Mouse (Mus musculus): ENCODE measurements around the gene Dpm1.

Dpm1 gene

GRCm38 (mm10) chr2:168230773-168231470, 531 bp upstream of the Dpm1 start:
- in situ Hi-C loops (cut with MboI; ENCODE audit: low sequenced_read_pairs): no loop called here

GRCm38 (mm10) chr2:168229116-168230025, 1.0 kb downstream of the Dpm1 start:
- in situ Hi-C loops (cut with MboI; ENCODE audit: low sequenced_read_pairs): no loop called here

- in situ Hi-C loops (cut with MboI; ENCODE audit: low sequenced_read_pairs): no loop called here
These were observed 7.1 kb downstream of the Dpm1 start for GRCm38 (mm10) chr2:168223326-168223725.

GRCm38 (mm10) chr2:168213788-168214397, 16.5 kb downstream of the Dpm1 start:
- in situ Hi-C loops (cut with MboI; ENCODE audit: low sequenced_read_pairs): no loop called here

GRCm38 (mm10) chr2:168207883-168208282, 22.5 kb downstream of the Dpm1 start:
- in situ Hi-C loops (cut with MboI; ENCODE audit: low sequenced_read_pairs): no loop called here

- in situ Hi-C loops (cut with MboI; ENCODE audit: low sequenced_read_pairs): no loop called here
These were observed 23.4 kb downstream of the Dpm1 start, which contains the start of gene Adnp for GRCm38 (mm10) chr2:168206725-168207644. Adnp (minus strand) TSS chr2:168207112.

- in situ Hi-C loops (cut with MboI; ENCODE audit: low sequenced_read_pairs): no loop called here
These were observed 24.4 kb downstream of the Dpm1 start for GRCm38 (mm10) chr2:168205681-168206631.

DNA sequence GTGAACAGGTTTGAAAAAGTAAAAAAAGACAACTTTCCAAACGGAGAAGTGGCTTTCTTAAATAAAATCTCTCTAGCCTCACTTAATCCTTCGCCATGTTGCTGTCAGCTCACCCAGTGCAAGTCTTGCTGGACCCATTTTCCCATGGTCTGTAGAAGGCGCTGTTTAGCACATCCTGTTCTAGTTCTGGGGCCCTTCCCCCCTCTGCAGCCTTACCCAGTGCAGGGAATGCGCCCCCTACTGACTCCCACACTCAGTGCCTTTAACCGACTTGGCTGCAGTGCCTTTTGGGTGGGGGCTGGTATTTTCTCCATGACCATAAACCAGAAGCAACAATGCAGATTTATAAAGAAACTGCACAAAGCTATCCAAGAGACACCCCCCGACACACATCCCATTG, 25.1 kb downstream of the Dpm1 start:
- in situ Hi-C loops (cut with MboI; ENCODE audit: low sequenced_read_pairs): no loop called here

GRCm38 (mm10) chr2:168204476-168204999, 25.9 kb downstream of the Dpm1 start:
- in situ Hi-C loops (cut with MboI; ENCODE audit: low sequenced_read_pairs): no loop called here

DNA sequence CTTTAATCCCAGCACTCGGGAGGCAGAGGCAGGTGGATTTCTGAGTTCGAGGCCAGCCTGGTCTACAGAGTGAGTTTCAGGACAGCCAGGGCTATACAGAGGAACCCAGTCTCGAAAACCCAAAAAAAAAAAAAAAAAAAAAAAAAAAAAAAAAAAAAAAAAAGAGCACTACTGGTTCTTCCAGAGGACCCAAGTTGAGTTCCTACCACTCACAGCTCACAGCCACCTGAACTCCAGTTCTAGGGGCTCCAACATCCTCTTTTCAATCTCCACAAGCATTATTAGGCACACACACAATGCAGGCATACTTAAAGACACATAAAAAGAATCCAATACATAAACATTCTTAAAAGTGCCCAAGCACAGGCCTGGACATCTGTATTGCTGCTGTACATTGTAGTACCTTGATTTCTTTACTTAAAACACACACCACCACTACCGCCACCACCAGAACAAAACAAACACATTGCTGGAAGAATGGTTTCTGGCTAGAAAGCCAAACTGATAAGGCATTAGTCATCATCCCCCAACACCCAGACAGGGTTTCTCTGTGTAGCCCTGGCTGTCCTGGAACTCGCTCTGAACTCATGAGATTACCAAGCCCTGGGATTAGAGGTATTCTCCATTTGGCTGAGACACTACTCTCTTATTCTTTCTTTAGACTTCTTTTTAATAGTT, 30.2 kb downstream of the Dpm1 start:
- in situ Hi-C loops (cut with MboI; ENCODE audit: low sequenced_read_pairs): no loop called here

DNA sequence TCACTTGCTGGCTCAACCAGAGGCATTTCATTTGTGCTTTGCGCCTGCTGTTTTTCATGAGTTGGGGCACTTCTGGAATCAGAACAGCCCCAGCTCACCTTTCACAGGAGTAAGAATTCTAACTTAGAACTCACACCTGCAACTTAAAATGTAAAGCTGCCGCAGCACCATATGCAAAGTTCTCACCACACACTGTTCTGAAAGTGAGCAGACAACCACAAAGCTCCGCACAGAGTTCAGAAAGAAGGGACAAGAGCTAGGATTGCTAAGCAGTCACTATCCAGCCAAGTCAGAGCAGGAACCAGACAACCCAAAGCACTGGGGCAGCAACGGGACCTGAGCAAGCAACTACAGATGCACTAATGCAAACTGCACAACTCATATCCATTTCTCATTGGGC, 30.9 kb downstream of the Dpm1 start:
- in situ Hi-C loops (cut with MboI; ENCODE audit: low sequenced_read_pairs): no loop called here

DNA sequence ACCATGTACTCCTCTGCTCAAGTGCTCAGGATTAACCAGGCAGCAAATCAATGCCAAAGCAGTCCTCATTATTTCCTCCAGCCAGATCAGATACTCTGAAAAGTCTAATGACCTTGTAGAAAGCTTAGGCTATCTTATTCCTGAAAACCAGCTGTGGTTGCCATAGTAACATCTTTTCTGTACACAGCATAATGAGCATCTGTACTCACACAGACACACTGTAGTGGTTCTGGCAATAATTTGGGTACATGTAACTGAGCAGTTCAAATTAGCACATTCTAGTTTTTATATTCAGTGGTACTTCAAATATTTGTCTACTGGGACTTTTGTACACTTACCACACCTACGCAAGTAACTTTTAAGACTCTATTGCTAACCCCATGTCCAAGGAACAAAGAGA, 32.0 kb downstream of the Dpm1 start:
- in situ Hi-C loops (cut with MboI; ENCODE audit: low sequenced_read_pairs): no loop called here

DNA sequence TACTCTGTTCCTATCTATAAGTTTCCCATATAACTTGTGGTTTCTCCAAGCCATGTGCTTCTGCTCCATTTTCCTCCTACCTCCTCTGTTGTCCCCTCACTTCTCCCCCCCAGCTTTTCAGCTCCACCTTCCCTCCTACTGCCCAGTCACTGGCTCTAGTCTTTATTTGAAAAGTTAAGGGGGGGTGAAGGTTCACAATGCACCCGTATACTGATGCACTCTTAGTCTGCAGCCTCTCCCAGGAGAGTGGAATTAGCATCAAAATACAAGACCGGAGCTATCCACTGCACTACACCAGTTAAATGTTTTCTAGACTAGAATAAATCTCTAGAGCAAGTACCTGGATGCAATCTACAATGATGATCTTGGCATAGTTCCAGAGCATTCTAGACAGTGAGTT, 34.7 kb downstream of the Dpm1 start:
- in situ Hi-C loops (cut with MboI; ENCODE audit: low sequenced_read_pairs): no loop called here

- in situ Hi-C loops (cut with MboI; ENCODE audit: low sequenced_read_pairs): no loop called here
These were observed 36.7 kb downstream of the Dpm1 start for GRCm38 (mm10) chr2:168193685-168194084.

DNA sequence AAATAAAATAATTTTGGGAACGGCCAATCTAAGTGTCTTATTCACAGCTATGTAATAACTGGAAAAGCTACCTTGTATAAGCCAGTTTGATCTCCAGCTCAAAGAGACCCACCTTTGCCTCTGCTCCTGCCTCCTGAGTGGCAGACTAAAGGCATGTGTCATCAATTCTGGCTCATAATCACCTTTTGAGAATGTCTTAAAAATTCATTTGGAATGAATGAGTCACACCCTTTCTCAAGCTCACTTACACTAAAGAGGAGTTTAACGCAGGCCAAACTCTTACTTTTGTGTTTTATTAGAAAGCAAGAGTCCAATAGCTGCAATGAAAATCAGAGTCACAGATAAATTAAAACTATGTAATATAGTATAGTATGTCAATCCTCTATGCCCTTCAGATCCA, 38.5 kb downstream of the Dpm1 start:
- in situ Hi-C loops (cut with MboI; ENCODE audit: low sequenced_read_pairs): no loop called here

- in situ Hi-C loops (cut with MboI; ENCODE audit: low sequenced_read_pairs): no loop called here
These were observed 54.4 kb downstream of the Dpm1 start for GRCm38 (mm10) chr2:168175946-168176345.

DNA sequence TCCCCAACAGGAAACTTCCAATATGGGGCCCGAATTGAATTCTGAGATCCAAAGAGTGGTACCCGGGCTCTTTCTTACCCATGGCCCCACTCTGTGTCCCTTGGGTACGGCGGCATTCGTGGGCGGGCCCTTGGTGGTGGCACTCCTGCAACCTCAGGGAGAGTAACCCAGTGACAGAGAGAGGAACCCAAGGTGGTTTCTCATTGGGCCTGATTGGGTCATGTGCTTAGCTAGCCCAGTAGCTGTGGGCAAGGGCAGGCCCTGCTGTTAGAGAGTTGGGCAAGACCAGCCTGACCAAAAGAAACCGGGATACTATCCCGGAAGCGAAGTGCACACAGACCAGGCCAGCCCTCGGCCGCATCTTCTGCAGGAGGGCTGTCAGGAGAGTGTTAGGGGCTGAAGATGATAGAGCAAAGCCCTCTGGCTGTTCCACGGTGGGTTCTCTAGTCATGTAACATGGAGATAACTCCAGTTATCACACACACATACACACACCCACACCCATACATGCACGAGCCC, 60.2 kb downstream of the Dpm1 start:
- in situ Hi-C loops (cut with MboI; ENCODE audit: low sequenced_read_pairs): no loop called here

DNA sequence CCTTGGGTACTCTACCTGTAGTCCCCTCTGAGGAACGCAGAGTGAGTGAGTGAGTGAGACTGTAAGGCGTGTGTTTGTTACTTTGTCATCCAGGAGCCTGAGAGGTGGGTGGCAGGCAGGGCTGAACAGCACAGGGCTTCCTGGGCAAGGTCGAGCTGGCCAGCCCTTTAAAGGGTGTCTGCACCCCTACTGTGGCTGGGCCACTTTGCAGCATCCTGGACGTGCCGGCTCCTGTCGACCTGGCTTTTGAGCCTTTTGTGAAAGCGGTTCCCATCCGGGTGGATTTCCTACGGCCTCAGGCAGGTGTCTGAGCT, 60.6 kb downstream of the Dpm1 start:
- in situ Hi-C loops (cut with MboI; ENCODE audit: low sequenced_read_pairs): no loop called here
